8 mouse cellular contexts compared by ENCODE assay signal in the genomic region with DNA sequence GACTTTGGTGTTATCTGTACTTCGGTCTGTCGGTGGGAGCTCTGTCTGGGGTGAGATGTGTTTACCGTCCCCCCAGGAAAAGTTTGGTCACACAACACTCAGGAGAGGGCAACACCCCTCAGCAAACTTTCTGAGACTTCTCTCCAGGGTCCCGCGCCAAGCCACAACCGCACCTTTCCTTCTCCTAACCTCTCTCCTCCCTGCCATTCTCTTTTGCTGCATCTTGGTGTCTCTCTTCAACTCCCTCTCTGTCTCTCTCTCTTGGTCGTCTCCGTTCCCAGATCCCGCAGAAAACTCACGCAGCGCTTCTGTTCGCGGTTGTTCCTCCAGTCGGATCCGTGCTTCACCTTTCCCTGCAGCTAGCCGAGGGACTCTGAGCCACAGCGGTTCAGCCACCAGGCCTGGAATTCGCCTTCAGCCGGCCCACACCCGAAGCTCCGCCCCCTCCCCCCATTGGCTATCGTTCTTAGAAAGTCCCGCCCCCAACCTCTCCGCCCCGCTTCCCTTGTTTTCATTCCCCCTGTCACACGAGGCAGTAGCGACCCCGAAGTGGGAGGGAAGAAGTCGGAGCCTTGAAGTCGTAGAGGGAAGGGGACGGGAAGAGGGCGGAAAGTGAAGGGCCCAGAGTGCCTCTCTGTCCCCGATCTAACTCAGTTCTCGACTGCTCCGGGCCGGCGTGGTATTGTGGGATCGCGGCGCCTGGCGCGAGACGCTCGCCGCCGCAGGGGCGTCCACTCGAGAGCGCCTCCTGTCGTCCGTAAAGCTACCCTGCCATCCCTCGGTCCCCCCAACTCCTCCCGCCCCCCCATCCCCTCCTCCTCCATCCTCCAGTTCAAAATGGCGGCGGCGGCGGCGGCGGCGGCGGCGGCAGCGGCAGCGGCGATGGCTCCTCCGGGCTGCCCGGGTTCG. TPM values are rescaled to one million over a fixed set of nuclear protein-coding genes. Genes with fewer than 3 reads are reported as not detected.
A peak's percentile ranks its signal among the peaks of the same experiment; 100 is the strongest.
DNase-seq lines count a peak whose midpoint lies in the region; ATAC-seq and TF ChIP-seq lines count a peak whose summit lies in the region.

Gene Aamdc (minus strand): TSS at position 431 of the 909 bp plus-strand sequence.
Gene Rsf1 (plus strand): TSS at position 823 of the 909 bp plus-strand sequence.

- peak within 1 kb of the TSS; percentile 99 for H3K9ac ChIP-seq in MEL (ENCODE audit: control insufficient read depth, low read depth, low read length, poor library complexity, severe bottlenecking)
- peak within 1 kb of the TSS; percentile 99 for H3K9ac ChIP-seq in forebrain, postnatal 0 days
- H3K9ac ChIP-seq in lung, embryonic 15.5 days, result peak within 1 kb of the TSS; percentile 96

- TF ChIP-seq POLR2A in MEL (IDR thresholded peaks at IDR 0.05; ENCODE audit: control insufficient read depth in 1 of 2, insufficient read depth in 1 of 2, low read depth in 1 of 2, low read length in 2 of 2, poor library complexity in 1 of 2), result peak; percentile 44 to 84; a peak in 3 of 4 replicates
- peak; percentile 93 for TF ChIP-seq POLR2A in cerebellum, adult 2 months (IDR thresholded peaks at IDR 0.05; ENCODE audit: borderline replicate concordance, insufficient read depth, low read length)

- no peak for TF ChIP-seq EP300 in MEL (IDR thresholded peaks at IDR 0.05; ENCODE audit: low read depth in 1 of 2, low read length in 2 of 2)

- TF ChIP-seq CTCF in MEL (IDR thresholded peaks at IDR 0.05 in 2 of 3, conservative IDR thresholded peaks at IDR 0.05 in 1 of 3; ENCODE audit: control insufficient read depth in 1 of 3, insufficient read depth in 1 of 3, low read depth in 2 of 3, low read length in 3 of 3, poor library complexity in 1 of 3, severe bottlenecking in 1 of 3), result peak; percentile 50 to 82 (median 65)
- TF ChIP-seq CTCF in cerebellum, adult 2 months (IDR thresholded peaks at IDR 0.05; ENCODE audit: borderline replicate concordance, insufficient read depth, low read depth, low read length), result peak; percentile 73
- TF ChIP-seq CTCF in forebrain, postnatal 0 days (IDR thresholded peaks at IDR 0.05; ENCODE audit: low read depth), result peak; percentile 81

- peaks cover 34% of the 10 kb centered on the region for H3K79me2 ChIP-seq in MEL (ENCODE audit: control insufficient read depth, insufficient read depth, low read length, poor library complexity)

- WGBS in cerebellum, adult 2 months, result under 1% methylated on average over 65 of the region's 68 CpGs
- 2% methylated on average over 53 of the region's 68 CpGs for WGBS in forebrain, postnatal 0 days
- WGBS in lung, embryonic 15.5 days, result under 1% methylated on average over 55 of the region's 68 CpGs

- DNase-seq in MEL (ENCODE audit: low read depth, low spot score), result peak; percentile 97
- DNase-seq in cerebellum, adult 2 months, result peak; percentile 95 to 97
- DNase-seq in forebrain, postnatal 0 days, result peak; percentile 97
- peak; percentile 95 for DNase-seq in heart, postnatal 4 days
- peak; percentile 95 to 96 for DNase-seq in layer of hippocampus, adult 8-10 months (ENCODE audit: low spot score in 2 of 2)
- DNase-seq in ovary, adult 18-20 months (ENCODE audit: low spot score), result peak; percentile 97
- peak; percentile 96 for DNase-seq in thymus, postnatal 0 days (ENCODE audit: low spot score)

- peak within 1 kb of the TSS; percentile 86 to 98 for H3K4me3 ChIP-seq in MEL (ENCODE audit: control insufficient read depth in 1 of 2, insufficient read depth in 1 of 2, low read depth in 2 of 2, low read length in 2 of 2)
- H3K4me3 ChIP-seq in cerebellum, adult 2 months (replicated peaks; ENCODE audit: insufficient read depth, low read depth, low read length), result peak within 1 kb of the TSS; percentile 86
- peak within 1 kb of the TSS; percentile 99 for H3K4me3 ChIP-seq in forebrain, postnatal 0 days (ENCODE audit: low read depth, low read length)
- H3K4me3 ChIP-seq in lung, embryonic 15.5 days, result peak within 1 kb of the TSS; percentile 83

- H3K4me1 ChIP-seq in MEL (ENCODE audit: control insufficient read depth in 1 of 2, insufficient read depth in 2 of 2, low read length in 2 of 2), result peaks cover 3% of the 10 kb centered on the region in 2 experiments; a peak in 2 of 4 replicates
- H3K4me1 ChIP-seq in cerebellum, adult 2 months (ENCODE audit: control insufficient read depth, insufficient read depth, low read length), result no peaks in the 10 kb centered on the region
- H3K4me1 ChIP-seq in forebrain, postnatal 0 days (ENCODE audit: insufficient read depth), result peaks cover 7% of the 10 kb centered on the region; the same call in 1 of the 2 replicates
- peaks cover 16% of the 10 kb centered on the region; the same call in 1 of the 2 replicates for H3K4me1 ChIP-seq in lung, embryonic 15.5 days

- peak; percentile 97 for ATAC-seq in forebrain, postnatal 0 days
- ATAC-seq in lung, embryonic 15.5 days (ENCODE audit: borderline replicate concordance, extremely low read depth, low FRiP score, low TSS enrichment), result peak; percentile 98

- no peaks in the 10 kb centered on the region for H3K9me3 ChIP-seq in MEL (replicated peaks; ENCODE audit: insufficient read depth, low read length)
- H3K9me3 ChIP-seq in forebrain, postnatal 0 days (ENCODE audit: low read length), result no peaks in the 10 kb centered on the region
- H3K9me3 ChIP-seq in lung, embryonic 15.5 days, result no peaks in the 10 kb centered on the region

- TF ChIP-seq RAD21 in MEL (IDR thresholded peaks at IDR 0.05; ENCODE audit: low read depth, low read length), result no peak

- H3K27me3 ChIP-seq in MEL (ENCODE audit: control insufficient read depth in 1 of 2, insufficient read depth in 2 of 2, low read length in 2 of 2), result no peaks in the 10 kb centered on the region
- H3K27me3 ChIP-seq in cerebellum, adult 2 months (ENCODE audit: control insufficient read depth, insufficient read depth, low read length), result no peaks in the 10 kb centered on the region
- no peaks in the 10 kb centered on the region for H3K27me3 ChIP-seq in forebrain, postnatal 0 days (ENCODE audit: insufficient read depth, low read length)
- H3K27me3 ChIP-seq in lung, embryonic 15.5 days, result no peaks in the 10 kb centered on the region

- peaks cover 0 to 6% of the 10 kb centered on the region in 2 experiments; a peak in 2 of 4 replicates for H3K36me3 ChIP-seq in MEL (ENCODE audit: control insufficient read depth in 1 of 2, insufficient read depth in 2 of 2, low read length in 2 of 2)
- H3K36me3 ChIP-seq in forebrain, postnatal 0 days (ENCODE audit: insufficient read depth), result no peaks in the 10 kb centered on the region
- H3K36me3 ChIP-seq in lung, embryonic 15.5 days, result no peaks in the 10 kb centered on the region

- peak within 1 kb of the TSS; percentile 64 for H3K4me2 ChIP-seq in forebrain, postnatal 0 days (ENCODE audit: low read depth)
- H3K4me2 ChIP-seq in lung, embryonic 15.5 days, result peak within 1 kb of the TSS; percentile 72

- peak within 1 kb of the TSS; percentile 74 for H3K27ac ChIP-seq in MEL (ENCODE audit: control insufficient read depth, low read depth, low read length)
- H3K27ac ChIP-seq in cerebellum, adult 2 months (ENCODE audit: insufficient read depth, low read length), result peak within 1 kb of the TSS; percentile 80
- H3K27ac ChIP-seq in forebrain, postnatal 0 days (ENCODE audit: low read depth, low read length), result peak within 1 kb of the TSS; percentile 98
- peak within 1 kb of the TSS; percentile 99 for H3K27ac ChIP-seq in lung, embryonic 15.5 days

TF ChIP-seq in MEL, 35 proteins besides CTCF, POLR2A, EP300 and RAD21 (continues in another document):
- TF ChIP-seq HCFC1 (IDR thresholded peaks at IDR 0.05; ENCODE audit: low read depth, low read length) (peak; percentile 85), MAX (IDR thresholded peaks at IDR 0.05; ENCODE audit: low read length) (peak; percentile 54; the same call in 1 of the 2 replicates), TBP (IDR thresholded peaks at IDR 0.05; ENCODE audit: low read depth, low read length) (0 out of 2 replicates have a peak, but pooled peaks have one; percentile 18), SIN3A (IDR thresholded peaks at IDR 0.05; ENCODE audit: low read length) (peak; percentile 94), UBTF (IDR thresholded peaks at IDR 0.05; ENCODE audit: borderline replicate concordance, insufficient read depth, low read depth, low read length) (no peak), MAZ (IDR thresholded peaks at IDR 0.05; ENCODE audit: low read depth, low read length) (peak; percentile 56; the same call in 1 of the 2 replicates), POLR2AphosphoS2 (IDR thresholded peaks at IDR 0.05; ENCODE audit: low read length) (peak; percentile 56; the same call in 1 of the 2 replicates), NELFE (IDR thresholded peaks at IDR 0.05; ENCODE audit: low read depth, low read length) (no peak), ELF1 (IDR thresholded peaks at IDR 0.05; ENCODE audit: low read depth, low read length) (peak; percentile 67), ZMIZ1 (IDR thresholded peaks at IDR 0.05; ENCODE audit: low read depth, low read length) (peak; percentile 56; the same call in 1 of the 2 replicates), ETS1 (IDR thresholded peaks at IDR 0.05; ENCODE audit: low read depth, low read length) (no peak)

RNA-seq across cellular contexts. Expression of gene Aamdc, which starts in this region (rescaled TPM):
- 12.4 and 20.2 TPM in 2 replicates for total RNA-seq in MEL (2012; rRNA removed)
- 10 to 100 TPM in 1 of 2 experiments, not detected in 1; 16.6 TPM for polyA plus RNA-seq in MEL (2012; ENCODE audit: insufficient read depth in 1 of 2, insufficient read length in 2 of 2, low read depth in 1 of 2, low replicate concordance in 2 of 2, missing spikeins in 1 of 2)
- polyA plus RNA-seq in cerebellum, adult 2 months (2012; rRNA removed), result 71.4 and 78.9 TPM in 2 replicates
- total RNA-seq in forebrain, postnatal 0 days (2014; rRNA removed), result 25.7 and 37.0 TPM in 2 replicates
- 56.6 and 59.3 TPM in 2 replicates for polyA plus RNA-seq in forebrain, postnatal 0 days (2015; fragmentation: Nextera tagmentation; extraction: Ambion mirVana)
- total RNA-seq in heart, postnatal 4 days (2021), result 10 to 100 TPM; 31.4 to 31.8 TPM
- 10 to 100 TPM; 35.3 to 47.9 (median 44.9) TPM for total RNA-seq in layer of hippocampus, adult 8-10 months (2022)
- polyA plus RNA-seq in lung, embryonic 15.5 days (2015; fragmentation: Nextera tagmentation; extraction: Ambion mirVana), result 46.4 and 50.2 TPM in 2 replicates
- polyA plus RNA-seq in thymus, postnatal 0 days (2015; fragmentation: Nextera tagmentation; extraction: Ambion mirVana), result 67.9 and 73.3 TPM in 2 replicates

RNA-seq across cellular contexts. Expression of gene Rsf1, which starts in this region (rescaled TPM):
- total RNA-seq in MEL (2012; rRNA removed), result 11.4 and 12.7 TPM in 2 replicates
- polyA plus RNA-seq in MEL (2012; ENCODE audit: insufficient read depth in 1 of 2, insufficient read length in 2 of 2, low read depth in 1 of 2, low replicate concordance in 2 of 2, missing spikeins in 1 of 2), result 10 to 100 TPM in 1 of 2 experiments, not detected in 1; 17.4 TPM
- polyA plus RNA-seq in cerebellum, adult 2 months (2012; rRNA removed), result 14.7 and 15.2 TPM in 2 replicates
- 19.7 and 27.8 TPM in 2 replicates for total RNA-seq in forebrain, postnatal 0 days (2014; rRNA removed)
- polyA plus RNA-seq in forebrain, postnatal 0 days (2015; fragmentation: Nextera tagmentation; extraction: Ambion mirVana), result 13.7 and 22.1 TPM in 2 replicates
- 10 to 100 TPM; 18.8 to 19.6 TPM for total RNA-seq in heart, postnatal 4 days (2021)
- total RNA-seq in layer of hippocampus, adult 8-10 months (2022), result 10 to 100 TPM; 43.2 to 49.0 (median 45.6) TPM
- 20.9 and 21.9 TPM in 2 replicates for polyA plus RNA-seq in lung, embryonic 15.5 days (2015; fragmentation: Nextera tagmentation; extraction: Ambion mirVana)
- 24.3 and 29.2 TPM in 2 replicates for polyA plus RNA-seq in thymus, postnatal 0 days (2015; fragmentation: Nextera tagmentation; extraction: Ambion mirVana)

Comparison
In these comparisons a context has a peak if more than half of its experiments do, and no peak if none do; other contexts are left out.
1. Peak in every context shown above with its lines: DNase-seq, ATAC-seq, H3K4me3 ChIP-seq and H3K27ac ChIP-seq.